Mouse (Mus musculus) small intestine, adult 2 months (tissue): ENCODE results near the gene Ccdc91. TPM values are rescaled to one million over a fixed set of nuclear protein-coding genes. Genes with fewer than 3 reads are reported as not detected.

Experiments
- H3K27ac ChIP-seq: fragments of 200-500 bp; 2 replicates; pipeline ENCODE4 v1.5.1; 2012; ENCODE audit warnings: low read depth, low read length, control low read depth, inconsistent platforms; ENCODE audit not compliant: insufficient read depth
- H3K27me3 ChIP-seq: fragments of 200-500 bp; 2 replicates; pipeline ENCODE4 v1.6.1; 2012; ENCODE audit warnings: mild to moderate bottlenecking, moderate library complexity, low read length, inconsistent platforms; ENCODE audit not compliant: control insufficient read depth, insufficient read depth
- H3K36me3 ChIP-seq: fragments of 200-500 bp; 2 replicates; pipeline ENCODE4 v1.6.1; 2012; ENCODE audit warnings: mild to moderate bottlenecking, low read length, control low read depth, inconsistent platforms; ENCODE audit not compliant: control insufficient read depth, insufficient read depth
- H3K4me1 ChIP-seq: fragments of 200-500 bp; 2 replicates; pipeline ENCODE4 v1.6.1; 2012; ENCODE audit warnings: low read length, inconsistent platforms, mixed read lengths; ENCODE audit not compliant: control insufficient read depth, insufficient read depth, insufficient read length
- H3K4me3 ChIP-seq: fragments of 200-500 bp; 2 replicates; pipeline ENCODE4 v1.5.1; 2012; ENCODE audit warnings: low read depth, mild to moderate bottlenecking, control low read depth, inconsistent platforms, low read length, moderate library complexity
- CTCF ChIP-seq: fragments of 200-500 bp; IDR thresholded peaks from 2 replicates; pipeline ENCODE4 v1.5.1; 2012; ENCODE audit warnings: low read depth, mild to moderate bottlenecking, control low read depth, inconsistent platforms, low read length, moderate library complexity, mixed read lengths; ENCODE audit not compliant: insufficient replicate concordance, insufficient read length; ENCODE audit errors: extremely low read depth
- POLR2A ChIP-seq: fragments of 200-500 bp; IDR thresholded peaks from 2 replicates; pipeline ENCODE4 v1.6.1; 2012; ENCODE audit warnings: low read depth, mild to moderate bottlenecking, control low read depth, inconsistent platforms, low read length, moderate library complexity
- WGBS: fragments of 180-500 bp; shearing (Covaris S2); methylation state at CpG from one replicate; pipeline ENCODE4 v1.1.7; 2018; 5-methylcytosine and 5-hydroxymethylcytosine counted together
- polyA plus RNA-seq: library from polyadenylated mRNA; depleted of rRNA; stranded (reverse); fragments of >200 nt; gene quantifications from 2 replicates; pipeline ENCODE4 v1.2.3, GENCODE M21; 2012

Ccdc91 gene
- polyA plus RNA-seq, 1 experiment = 13.7 TPM

DNA sequence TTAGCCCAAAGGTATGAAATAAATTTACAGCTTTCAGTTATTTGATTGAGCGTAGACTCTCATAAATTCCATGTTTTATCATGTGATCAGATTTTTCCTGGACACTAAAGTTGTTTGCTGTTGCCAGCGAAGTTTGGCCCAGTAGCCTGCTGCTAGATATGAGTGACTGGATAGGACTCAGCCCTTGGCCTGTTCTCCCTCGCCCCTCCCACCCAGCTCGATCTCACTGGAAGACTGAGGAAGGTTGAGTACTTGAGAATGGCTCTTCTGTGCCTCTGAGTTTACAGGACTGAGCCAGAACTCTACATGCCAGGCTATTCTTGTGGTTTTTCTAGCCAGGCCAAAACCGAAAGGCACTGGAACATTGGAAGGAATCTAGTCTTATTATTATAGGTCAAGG is 93.6 kb downstream of the Ccdc91 start:
- no peak overlapping the region for H3K4me3 ChIP-seq
- H3K4me1 ChIP-seq = no peaks in the 10 kb centered on the region
- H3K36me3 ChIP-seq = 0 out of 2 replicates have a peak, but pooled peaks cover 2% of the 10 kb centered on the region
- TF ChIP-seq POLR2A = no peak
- no peak for TF ChIP-seq CTCF
- H3K27me3 ChIP-seq = no peaks in the 10 kb centered on the region
- no peak overlapping the region for H3K27ac ChIP-seq
- 78% methylated on average over 5 of the region's 5 CpGs for WGBS

GRCm38 (mm10) chr6:147573137-147573536 is 97.5 kb downstream of the Ccdc91 start:
- TF ChIP-seq CTCF = no peak
- no peaks in the 10 kb centered on the region for H3K27me3 ChIP-seq
- H3K36me3 ChIP-seq = 0 out of 2 replicates have a peak, but pooled peaks cover 2% of the 10 kb centered on the region
- no peak overlapping the region for H3K27ac ChIP-seq
- 76% methylated on average over 4 of the region's 4 CpGs for WGBS
- no peaks in the 10 kb centered on the region for H3K4me1 ChIP-seq
- no peak overlapping the region for H3K4me3 ChIP-seq

DNA sequence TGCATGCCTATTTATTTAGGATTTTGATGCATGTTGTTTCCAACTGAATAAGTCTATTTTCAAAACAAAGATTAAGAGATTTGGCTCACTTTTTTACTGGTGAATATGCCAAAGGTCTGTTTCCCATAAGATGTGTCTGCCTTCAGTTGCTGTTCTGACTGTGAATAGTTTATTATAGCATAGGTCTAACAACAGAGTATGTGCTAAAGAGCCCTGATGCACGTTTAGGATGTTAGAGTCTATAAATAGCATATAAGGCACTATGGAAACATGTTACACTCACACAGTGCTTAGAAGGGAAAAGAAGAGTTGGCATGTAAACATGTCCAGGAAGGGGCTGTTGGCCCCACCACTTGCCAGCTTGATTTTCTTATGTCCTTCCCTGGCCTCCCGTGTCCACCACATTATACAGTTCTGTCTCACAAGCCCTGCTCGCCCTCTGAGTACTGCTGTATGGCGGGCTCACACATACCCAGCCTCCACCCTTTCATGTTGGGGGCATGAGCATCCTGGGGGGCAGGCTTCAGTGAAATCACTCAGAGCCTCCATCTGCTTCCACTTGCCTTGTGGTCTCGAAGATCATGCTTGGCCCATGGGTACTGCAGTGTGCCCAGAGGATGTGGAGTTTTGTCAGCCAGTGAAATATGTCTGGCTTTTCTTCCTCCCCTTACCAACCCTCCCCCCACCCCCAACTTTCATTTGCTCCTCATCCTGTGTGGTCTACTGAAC is 99.0 kb downstream of the Ccdc91 start:
- Histone ChIP-seq H3K27me3 (no peaks in the 10 kb centered on the region), H3K4me3 (no peak overlapping the region), H3K4me1 (no peaks in the 10 kb centered on the region), H3K36me3 (0 out of 2 replicates have a peak, but pooled peaks cover 2% of the 10 kb centered on the region), H3K27ac (no peak overlapping the region)
- WGBS = 75% methylated on average over 5 of the region's 5 CpGs
- TF ChIP-seq CTCF = no peak
- TF ChIP-seq POLR2A = no peak

GRCm38 (mm10) chr6:147575183-147575784 is 99.7 kb downstream of the Ccdc91 start:
- H3K27me3 ChIP-seq = no peaks in the 10 kb centered on the region
- WGBS = 52% methylated on average over 11 of the region's 11 CpGs
- no peak for TF ChIP-seq CTCF
- TF ChIP-seq POLR2A = no peak
- no peak overlapping the region for H3K4me3 ChIP-seq
- H3K36me3 ChIP-seq = 0 out of 2 replicates have a peak, but pooled peaks cover 2% of the 10 kb centered on the region
- no peak overlapping the region for H3K27ac ChIP-seq
- H3K4me1 ChIP-seq = no peaks in the 10 kb centered on the region

DNA sequence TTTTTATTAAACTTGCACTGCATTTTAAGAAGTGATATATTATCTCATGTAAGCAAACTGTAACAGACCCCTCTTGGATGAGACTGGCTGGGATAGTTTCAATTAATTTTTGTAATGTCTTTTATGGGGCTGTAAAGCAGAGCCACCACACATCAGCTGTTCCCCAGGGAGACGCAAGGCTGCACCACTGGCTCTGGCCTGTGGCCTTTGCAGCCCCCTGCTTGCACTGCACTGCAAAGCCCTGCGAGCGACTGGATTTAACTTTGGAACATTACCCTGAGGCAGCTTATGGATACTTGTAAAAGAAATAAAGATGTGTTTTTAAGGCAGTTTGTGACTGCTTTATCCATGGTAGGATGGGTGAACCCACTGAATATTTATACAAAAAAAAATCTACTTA is 112.0 kb downstream of the Ccdc91 start:
- 98% methylated on average over 3 of the region's 3 CpGs for WGBS
- no peak overlapping the region for H3K27ac ChIP-seq
- no peaks in the 10 kb centered on the region for H3K4me1 ChIP-seq
- TF ChIP-seq CTCF = no peak
- TF ChIP-seq POLR2A = no peak
- peaks cover 5% of the 10 kb centered on the region; the same call in 1 of the 2 replicates for H3K36me3 ChIP-seq
- no peak overlapping the region for H3K4me3 ChIP-seq
- no peaks in the 10 kb centered on the region for H3K27me3 ChIP-seq

DNA sequence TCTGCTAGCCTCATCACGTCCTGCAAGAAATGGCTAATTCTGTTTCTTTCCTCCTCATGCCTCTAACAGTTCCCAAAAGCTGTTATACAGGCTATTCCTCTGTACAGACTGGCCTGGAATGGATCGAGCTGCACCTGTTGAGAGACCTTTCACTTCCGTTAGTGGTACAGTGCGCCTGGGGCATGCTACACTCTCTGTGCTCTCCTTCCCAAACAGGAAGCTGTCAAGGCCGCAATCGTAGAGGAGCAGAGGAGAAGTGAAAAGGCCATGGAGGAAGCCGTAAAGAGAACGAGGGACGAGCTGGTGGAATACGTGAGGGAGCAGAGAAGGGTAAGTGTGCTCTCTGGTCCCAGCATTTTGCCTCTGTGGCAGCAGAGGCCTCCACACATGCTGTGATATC is 131.0 kb downstream of the Ccdc91 start:
- peaks cover 2% of the 10 kb centered on the region; the same call in 1 of the 2 replicates for H3K36me3 ChIP-seq
- H3K4me3 ChIP-seq = no peak overlapping the region
- H3K27ac ChIP-seq = no peak overlapping the region
- WGBS = 81% methylated on average over 10 of the region's 10 CpGs
- TF ChIP-seq POLR2A = no peak
- H3K27me3 ChIP-seq = no peaks in the 10 kb centered on the region
- H3K4me1 ChIP-seq = no peaks in the 10 kb centered on the region

DNA sequence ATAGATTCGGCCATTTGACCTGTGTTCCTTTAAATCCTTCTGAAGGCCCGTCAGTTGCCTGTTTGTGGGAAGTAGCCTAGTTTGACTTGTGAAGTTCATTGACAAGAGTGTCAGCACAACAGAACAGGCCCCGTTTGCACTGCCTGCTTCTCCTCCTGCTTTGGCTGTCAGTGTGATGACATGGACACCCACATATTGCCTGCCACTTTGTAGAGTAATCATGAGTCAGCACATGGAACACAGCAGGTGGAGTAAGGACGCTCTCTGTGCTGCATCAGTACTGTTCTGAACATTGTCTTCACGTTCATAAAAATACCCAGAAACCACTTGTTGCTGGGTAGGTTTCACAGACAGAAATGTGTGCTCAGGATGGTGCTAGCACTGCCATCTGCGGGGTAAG is 132.0 kb downstream of the Ccdc91 start:
- H3K27ac ChIP-seq = no peak overlapping the region
- peaks cover 2% of the 10 kb centered on the region; the same call in 1 of the 2 replicates for H3K36me3 ChIP-seq
- H3K4me3 ChIP-seq = no peak overlapping the region
- no peaks in the 10 kb centered on the region for H3K4me1 ChIP-seq
- TF ChIP-seq CTCF (no peak), POLR2A (no peak)
- no peaks in the 10 kb centered on the region for H3K27me3 ChIP-seq
- WGBS = 78% methylated on average over 6 of the region's 6 CpGs
